Mouse (Mus musculus) midbrain, postnatal 0 days (tissue): ENCODE results near the gene Khdrbs1. TPM values are rescaled to one million over a fixed set of nuclear protein-coding genes. Genes with fewer than 3 reads are reported as not detected.
A peak's percentile ranks its signal among the peaks of the same experiment; 100 is the strongest.
"Not testable (repeated sequence)": the region's sequence is repeated elsewhere in the genome, so short reads cannot be mapped to it uniquely, and the experiment has no call there.

Experiments
- ATAC-seq: fragments of 200-750 bp; cut with Nextera tagmentation; 2 replicates; pipeline ENCODE4 v1.8.0; 2017; ENCODE audit warnings: moderate number of reproducible peaks, mild to moderate bottlenecking, moderate TSS enrichment, moderate library complexity; ENCODE audit not compliant: low FRiP score
- DNase-seq: peaks from one replicate; pipeline ENCODE4 v3.0.0-alpha.2; 2015; ENCODE audit warnings: low spot score
- H3K27ac ChIP-seq: fragments of 300-500 bp; sonication (generic); 2 replicates; pipeline ENCODE4 v1.5.1; 2014; ENCODE audit warnings: low read depth, mild to moderate bottlenecking, low read length, mixed read lengths
- H3K27me3 ChIP-seq: fragments of 300-500 bp; sonication (generic); 2 replicates; pipeline ENCODE4 v1.6.1; 2014; ENCODE audit warnings: low read length, control low read depth, mixed read lengths; ENCODE audit not compliant: insufficient read depth
- H3K36me3 ChIP-seq: fragments of 300-500 bp; sonication (generic); 2 replicates; pipeline ENCODE4 v1.6.1; 2014; ENCODE audit warnings: low read length, control low read depth, mixed read lengths; ENCODE audit not compliant: insufficient read depth
- H3K4me1 ChIP-seq: fragments of 300-500 bp; sonication (generic); 2 replicates; pipeline ENCODE4 v1.6.1; 2014; ENCODE audit warnings: mild to moderate bottlenecking, control low read depth, antibody characterized with exemption, low read length, mixed read lengths; ENCODE audit not compliant: insufficient read depth
- H3K4me2 ChIP-seq: fragments of 300-500 bp; sonication (generic); 2 replicates; pipeline ENCODE4 v1.6.1; 2014; ENCODE audit warnings: low read depth, mild to moderate bottlenecking, low read length, mixed read lengths; ENCODE audit not compliant: poor library complexity, severe bottlenecking
- H3K4me3 ChIP-seq: fragments of 300-500 bp; sonication (generic); 2 replicates; pipeline ENCODE4 v1.5.1; 2014; ENCODE audit warnings: low read depth, mild to moderate bottlenecking, low read length, moderate library complexity
- H3K9ac ChIP-seq: fragments of 300-500 bp; sonication (generic); replicated peaks from 2 replicates; pipeline ENCODE4 v1.6.1; 2014; ENCODE audit warnings: mild to moderate bottlenecking, low read length, moderate library complexity, mixed read lengths; ENCODE audit not compliant: poor library complexity, severe bottlenecking
- H3K9me3 ChIP-seq: fragments of 300-500 bp; sonication (generic); 2 replicates; pipeline ENCODE4 v1.6.1; 2016; ENCODE audit warnings: low read length, control low read depth
- CTCF ChIP-seq: IDR thresholded peaks from 2 replicates; pipeline ENCODE4 v1.5.1; 2016; ENCODE audit warnings: antibody characterized with exemption, mild to moderate bottlenecking
- WGBS: fragments of 180-500 bp; shearing (Covaris S2); extraction: QIAGEN DNeasy Blood & Tissue Kit; methylation state at CpG from one replicate; pipeline ENCODE4 v1.1.7; 2014; 5-methylcytosine and 5-hydroxymethylcytosine counted together
- polyA plus RNA-seq: library from polyadenylated mRNA; unstranded; fragments of >200 nt; fragmentation: Nextera tagmentation; extraction: Ambion mirVana; gene quantifications from 2 replicates; pipeline ENCODE4 v1.2.1, GENCODE M21; 2015
- total RNA-seq: library from RNA; depleted of rRNA; stranded (reverse); fragments of >200 nt; gene quantifications from 2 replicates; pipeline ENCODE4 v1.2.3, GENCODE M21; 2014

The Khdrbs1 gene
- total and polyA plus RNA-seq, 2 experiments from 2014 or later = 80.8 to 87.2 TPM

DNA sequence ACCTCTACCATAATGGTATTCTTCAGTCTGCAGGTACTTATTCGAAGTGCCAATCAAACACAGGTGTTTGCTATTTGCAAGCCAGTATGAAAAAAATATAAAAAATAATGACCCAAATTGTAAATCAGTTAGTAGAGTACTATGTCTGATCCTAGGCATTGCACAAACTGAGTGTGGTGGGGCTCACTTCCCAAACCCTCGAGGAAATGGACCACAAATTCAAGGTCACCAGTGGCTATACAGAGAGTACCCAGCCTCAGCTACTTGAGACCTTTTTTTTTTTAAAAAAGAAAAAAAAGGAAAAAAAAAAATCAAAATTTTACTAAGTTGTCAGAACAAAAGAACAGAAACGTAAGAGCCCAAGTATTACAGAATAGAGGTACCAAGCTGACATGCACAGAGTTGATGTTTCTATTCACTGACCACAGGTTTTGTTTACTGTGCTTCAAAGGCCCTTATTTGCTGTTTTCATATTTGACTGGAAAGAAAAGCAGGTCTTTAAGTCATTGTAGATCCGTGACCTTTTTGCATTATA is 2.9 kb downstream of the Khdrbs1 start:
- 68% methylated on average over 4 of the region's 4 CpGs for WGBS
- H3K4me3 ChIP-seq = 0 out of 2 replicates have a peak overlapping the region, but pooled peaks have one; percentile 10
- H3K4me2 ChIP-seq = peak overlapping the region; percentile 26; the same call in 1 of the 2 replicates
- H3K4me1 ChIP-seq = peaks cover 3% of the 10 kb centered on the region; the same call in 1 of the 2 replicates
- no peak overlapping the region for H3K9ac ChIP-seq
- no peaks in the 10 kb centered on the region for H3K9me3 ChIP-seq
- DNase-seq (no peak), ATAC-seq (no peak)
- no peaks in the 10 kb centered on the region for H3K27me3 ChIP-seq
- H3K36me3 ChIP-seq = no peaks in the 10 kb centered on the region
- TF ChIP-seq CTCF = no peak
- no peak overlapping the region for H3K27ac ChIP-seq

DNA sequence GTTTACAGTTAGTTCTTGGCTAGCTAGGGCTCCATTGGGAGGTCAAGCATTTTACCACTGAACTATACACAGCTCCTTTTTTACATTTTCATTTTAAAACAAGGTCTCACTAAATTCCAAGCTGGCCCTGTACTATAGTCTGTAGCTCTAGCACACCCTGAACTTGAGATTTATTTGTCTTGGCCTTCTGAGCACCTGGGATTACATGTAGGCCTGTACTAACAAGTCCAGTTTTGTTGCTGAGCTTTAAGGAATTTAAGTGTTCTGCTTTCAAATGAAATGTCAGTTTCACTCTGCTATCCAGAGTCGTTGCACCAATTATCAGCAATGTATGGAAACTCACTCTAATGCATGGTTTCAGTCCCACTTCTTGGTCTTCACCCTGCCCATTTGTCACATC is 5.9 kb downstream of the Khdrbs1 start:
- TF ChIP-seq CTCF = no peak
- Histone ChIP-seq H3K27ac (no peak overlapping the region), H3K9ac (no peak overlapping the region), H3K9me3 (no peaks in the 10 kb centered on the region), H3K4me1 (no peaks in the 10 kb centered on the region), H3K27me3 (no peaks in the 10 kb centered on the region), H3K36me3 (no peaks in the 10 kb centered on the region), H3K4me2 (no peak overlapping the region), H3K4me3 (no peak overlapping the region)
- no peak for DNase-seq
- WGBS = 92% methylated on average over 1 of the region's 1 CpGs
- no peak for ATAC-seq

DNA sequence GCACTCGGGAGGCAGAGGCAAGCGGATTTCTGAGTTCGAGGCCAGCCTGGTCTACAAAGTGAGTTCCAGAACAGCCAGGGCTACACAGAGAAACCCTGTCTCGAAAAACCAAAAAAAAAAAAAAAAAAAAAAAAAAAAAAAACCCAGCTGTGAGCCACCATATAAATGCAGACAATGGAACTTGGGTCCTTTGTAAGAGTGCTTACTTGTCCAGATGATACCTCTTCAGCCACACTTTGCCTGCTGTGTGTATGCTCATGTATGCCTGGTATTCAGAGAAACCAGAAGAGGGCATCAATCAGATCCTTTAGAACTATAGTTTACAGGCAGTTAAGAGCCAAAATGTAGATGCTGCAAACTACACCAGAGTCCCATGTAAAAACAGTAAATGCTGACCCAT is 6.6 kb downstream of the Khdrbs1 start:
- not testable (repeated sequence) for H3K4me1 ChIP-seq, H3K9ac ChIP-seq, H3K27ac ChIP-seq, DNase-seq, ATAC-seq, H3K9me3 ChIP-seq, H3K4me2 ChIP-seq, H3K36me3 ChIP-seq, H3K27me3 ChIP-seq, H3K4me3 ChIP-seq
- 100% methylated on average over 3 of the region's 4 CpGs for WGBS

DNA sequence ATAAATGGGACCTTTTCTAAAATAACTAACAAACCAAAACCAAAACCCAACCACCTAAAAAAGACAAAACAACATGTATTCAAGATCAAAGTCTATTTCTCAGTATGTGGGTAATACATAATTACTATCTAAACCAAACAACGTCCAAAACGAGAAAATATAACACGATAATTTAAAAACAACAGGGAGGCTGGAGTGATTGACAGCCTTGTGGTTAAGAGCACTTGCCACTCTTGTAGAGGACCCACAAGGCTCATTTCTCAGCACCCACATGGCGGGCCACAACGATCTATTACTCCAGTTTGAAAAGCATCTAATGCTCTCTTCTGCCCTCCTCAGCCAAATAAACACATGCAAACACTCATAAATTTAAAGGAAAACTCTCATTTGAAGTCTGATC is 10.7 kb downstream of the Khdrbs1 start:
- Histone ChIP-seq H3K9ac (no peak overlapping the region), H3K4me3 (no peak overlapping the region), H3K36me3 (peaks cover 7% of the 10 kb centered on the region; the same call in 1 of the 2 replicates), H3K9me3 (no peaks in the 10 kb centered on the region), H3K27me3 (no peaks in the 10 kb centered on the region), H3K27ac (no peak overlapping the region), H3K4me1 (no peaks in the 10 kb centered on the region), H3K4me2 (no peak overlapping the region)
- TF ChIP-seq CTCF = no peak
- 86% methylated on average over 5 of the region's 5 CpGs for WGBS
- DNase-seq (no peak), ATAC-seq (no peak)

DNA sequence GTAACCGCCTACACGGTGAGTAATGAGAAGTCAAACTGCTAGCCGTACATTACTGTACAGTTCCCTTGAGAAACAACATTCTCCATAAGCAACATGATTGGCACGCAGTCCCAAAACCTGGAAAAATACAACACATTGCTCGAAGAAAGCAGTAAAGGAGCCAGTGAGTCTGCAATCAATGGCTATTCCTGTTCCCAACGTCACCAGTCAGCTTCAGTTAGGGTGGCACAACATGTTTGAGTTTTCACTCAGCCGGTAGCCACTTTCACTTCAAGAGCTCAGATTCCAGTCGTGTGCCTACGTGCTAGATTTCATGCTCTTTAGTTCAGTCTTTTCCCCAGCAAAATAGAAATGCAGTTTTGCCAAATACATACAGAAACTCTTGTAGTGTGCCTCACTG is 25.8 kb downstream of the Khdrbs1 start:
- Histone ChIP-seq H3K4me3 (no peak overlapping the region), H3K9me3 (no peaks in the 10 kb centered on the region), H3K27ac (no peak overlapping the region), H3K9ac (no peak overlapping the region), H3K36me3 (peaks cover 48% of the 10 kb centered on the region), H3K27me3 (no peaks in the 10 kb centered on the region), H3K4me2 (no peak overlapping the region), H3K4me1 (no peaks in the 10 kb centered on the region)
- 91% methylated on average over 9 of the region's 9 CpGs for WGBS
- ATAC-seq (no peak), DNase-seq (no peak)
- no peak for TF ChIP-seq CTCF

DNA sequence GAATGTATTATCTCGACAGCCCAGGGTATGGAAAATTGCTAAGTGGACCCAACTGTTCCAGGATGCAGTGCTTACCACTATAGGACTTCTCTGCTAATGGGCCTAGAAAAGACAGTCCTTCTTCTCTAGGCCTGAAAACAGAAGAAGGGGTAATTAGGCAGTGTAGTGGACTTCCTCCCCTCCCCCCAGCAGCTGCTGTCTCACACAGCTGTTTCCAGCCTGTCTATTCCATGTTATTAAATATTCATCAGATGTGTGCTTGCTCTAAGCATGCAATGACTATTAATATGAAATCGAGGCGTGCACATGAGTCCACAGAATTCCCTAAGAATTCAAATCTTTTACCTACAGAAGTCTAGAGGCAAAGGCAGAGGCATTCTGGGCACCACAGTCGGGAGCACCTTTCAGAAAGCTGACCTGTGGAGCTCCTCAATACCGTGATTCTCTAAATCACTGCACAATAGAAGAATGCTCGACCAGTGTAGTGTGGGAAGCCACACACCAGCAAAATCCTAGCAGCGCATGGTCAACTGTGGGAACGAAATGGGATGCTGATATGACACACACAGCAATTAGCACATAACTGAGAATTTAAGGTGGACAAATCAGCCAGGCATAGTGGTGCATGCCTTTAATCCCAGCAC is 32.5 kb downstream of the Khdrbs1 start:
- peak overlapping the region; percentile 64 for H3K27ac ChIP-seq
- peak; percentile 58; the same call in 1 of the 2 replicates for ATAC-seq
- H3K9ac ChIP-seq = no peak overlapping the region
- 35% methylated on average over 8 of the region's 8 CpGs for WGBS
- DNase-seq = peak; percentile 53
- no peaks in the 10 kb centered on the region for H3K9me3 ChIP-seq
- peaks cover 43% of the 10 kb centered on the region for H3K36me3 ChIP-seq
- no peaks in the 10 kb centered on the region for H3K27me3 ChIP-seq
- no peak overlapping the region for H3K4me3 ChIP-seq
- no peaks in the 10 kb centered on the region for H3K4me1 ChIP-seq
- H3K4me2 ChIP-seq = no peak overlapping the region
- no peak for TF ChIP-seq CTCF
